Mouse (Mus musculus) midbrain, embryonic 14.5 days (tissue): ENCODE results near the gene Ak1. TPM values are rescaled to one million over a fixed set of nuclear protein-coding genes. Genes with fewer than 3 reads are reported as not detected.

Experiments
- ATAC-seq: fragments of 200-750 bp; cut with Nextera tagmentation; 2 replicates; pipeline ENCODE4 v1.8.0; 2017; ENCODE audit warnings: moderate number of reproducible peaks, moderate library complexity; ENCODE audit not compliant: low FRiP score, low TSS enrichment
- DNase-seq: peaks from one replicate; pipeline ENCODE4 v3.0.0-alpha.2; 2015
- H3K27ac ChIP-seq: fragments of 300-500 bp; sonication (generic); replicated peaks from 2 replicates; pipeline ENCODE4 v1.5.1; 2014; ENCODE audit warnings: mild to moderate bottlenecking, low read depth, low read length, moderate library complexity
- H3K27me3 ChIP-seq: fragments of 300-500 bp; sonication (generic); 2 replicates; pipeline ENCODE4 v1.6.1; 2014; ENCODE audit warnings: low read length, control low read depth, mixed read lengths; ENCODE audit not compliant: control insufficient read depth, insufficient read depth
- H3K36me3 ChIP-seq: fragments of 300-500 bp; sonication (generic); 2 replicates; pipeline ENCODE4 v1.6.1; 2014; ENCODE audit warnings: low read length, control low read depth; ENCODE audit not compliant: control insufficient read depth, insufficient read depth
- H3K4me1 ChIP-seq: fragments of 300-500 bp; sonication (generic); 2 replicates; pipeline ENCODE4 v1.6.1; 2014; ENCODE audit warnings: mild to moderate bottlenecking, antibody characterized with exemption, low read length, control low read depth; ENCODE audit not compliant: control insufficient read depth, insufficient read depth
- H3K4me2 ChIP-seq: fragments of 300-500 bp; sonication (generic); 2 replicates; pipeline ENCODE4 v1.6.1; 2014; ENCODE audit warnings: mild to moderate bottlenecking, low read length, moderate library complexity
- H3K4me3 ChIP-seq: fragments of 300-500 bp; sonication (generic); replicated peaks from 2 replicates; pipeline ENCODE4 v1.5.1; 2014; ENCODE audit warnings: low read depth, low read length
- H3K9ac ChIP-seq: fragments of 300-500 bp; sonication (generic); replicated peaks from 2 replicates; pipeline ENCODE4 v1.6.1; 2014; ENCODE audit warnings: mild to moderate bottlenecking, low read length, moderate library complexity
- H3K9me3 ChIP-seq: fragments of 300-500 bp; sonication (generic); 2 replicates; pipeline ENCODE4 v1.6.1; 2016; ENCODE audit warnings: low read length, control low read depth, mixed read lengths; ENCODE audit not compliant: control insufficient read depth
- WGBS: fragments of 180-500 bp; shearing (Covaris S2); extraction: QIAGEN DNeasy Blood & Tissue Kit; methylation state at CpG from one replicate; pipeline ENCODE4 v1.1.7; 2014; 5-methylcytosine and 5-hydroxymethylcytosine counted together
- polyA plus RNA-seq: library from polyadenylated mRNA; unstranded; fragments of >200 nt; fragmentation: Nextera tagmentation; extraction: Ambion mirVana; gene quantifications from 2 replicates; pipeline ENCODE4 v1.2.1, GENCODE M21; 2014

Ak1 gene
- polyA plus RNA-seq, 1 experiment from 2014 or later, result 69.2 TPM

- Histone ChIP-seq H3K4me1 (peaks cover 8% of the 10 kb centered on the region; the same call in 1 of the 2 replicates), H3K36me3 (no peaks in the 10 kb centered on the region), H3K9me3 (no peaks in the 10 kb centered on the region), H3K27ac (no peak overlapping the region), H3K27me3 (no peaks in the 10 kb centered on the region), H3K4me3 (peak overlapping the region; percentile 71), H3K4me2 (peak overlapping the region; percentile 86), H3K9ac (peak overlapping the region; percentile 77)
- 11% methylated on average over 48 of the region's 55 CpGs for WGBS
- DNase-seq (peak; percentile 91), ATAC-seq (peak; percentile 75)
Measured at GRCm38 (mm10) chr2:32606161-32607142, 15.1 kb upstream of the Ak1 start.

- peak overlapping the region; percentile 77 for H3K9ac ChIP-seq
- H3K9me3 ChIP-seq, result no peaks in the 10 kb centered on the region
- ATAC-seq (peak; percentile 34), DNase-seq (peak; percentile 55)
- H3K27me3 ChIP-seq, result no peaks in the 10 kb centered on the region
- WGBS, result 6% methylated on average over 34 of the region's 34 CpGs
- no peak overlapping the region for H3K27ac ChIP-seq
- H3K4me2 ChIP-seq, result peak overlapping the region; percentile 86
- no peaks in the 10 kb centered on the region for H3K36me3 ChIP-seq
- H3K4me1 ChIP-seq, result peaks cover 7% of the 10 kb centered on the region; the same call in 1 of the 2 replicates
- peak overlapping the region; percentile 71 for H3K4me3 ChIP-seq
Measured at GRCm38 (mm10) chr2:32607262-32607947, 14.2 kb upstream of the Ak1 start.

GRCm38 (mm10) chr2:32608141-32608777, 13.3 kb upstream of the Ak1 start:
- peak; percentile 39 for DNase-seq
- H3K36me3 ChIP-seq, result no peaks in the 10 kb centered on the region
- H3K27me3 ChIP-seq, result no peaks in the 10 kb centered on the region
- H3K4me1 ChIP-seq, result peaks cover 5% of the 10 kb centered on the region; the same call in 1 of the 2 replicates
- no peaks in the 10 kb centered on the region for H3K9me3 ChIP-seq
- peak overlapping the region; percentile 86 for H3K4me2 ChIP-seq
- H3K27ac ChIP-seq, result no peak overlapping the region
- 8% methylated on average over 25 of the region's 25 CpGs for WGBS
- no peak overlapping the region for H3K4me3 ChIP-seq
- H3K9ac ChIP-seq, result no peak overlapping the region; the same call in 1 of the 2 replicates
- ATAC-seq, result peak; percentile 46; the same call in 1 of the 2 replicates

- H3K36me3 ChIP-seq, result no peaks in the 10 kb centered on the region
- no peak overlapping the region for H3K4me3 ChIP-seq
- no peak overlapping the region for H3K27ac ChIP-seq
- H3K9ac ChIP-seq, result no peak overlapping the region; the same call in 1 of the 2 replicates
- no peaks in the 10 kb centered on the region for H3K27me3 ChIP-seq
- no peaks in the 10 kb centered on the region for H3K9me3 ChIP-seq
- WGBS, result 45% methylated on average over 18 of the region's 18 CpGs
- peaks cover 5% of the 10 kb centered on the region; the same call in 1 of the 2 replicates for H3K4me1 ChIP-seq
- ATAC-seq (no peak), DNase-seq (no peak)
- H3K4me2 ChIP-seq, result peak overlapping the region; percentile 86
Measured at GRCm38 (mm10) chr2:32608778-32609435, 12.7 kb upstream of the Ak1 start.

GRCm38 (mm10) chr2:32610610-32611229, 10.8 kb upstream of the Ak1 start:
- H3K4me1 ChIP-seq, result peaks cover 5% of the 10 kb centered on the region; the same call in 1 of the 2 replicates
- H3K27ac ChIP-seq, result no peak overlapping the region
- H3K4me3 ChIP-seq, result peak overlapping the region; percentile 23
- H3K9me3 ChIP-seq, result no peaks in the 10 kb centered on the region
- peak overlapping the region; percentile 44 for H3K4me2 ChIP-seq
- DNase-seq (peak; percentile 60), ATAC-seq (no peak)
- no peaks in the 10 kb centered on the region for H3K27me3 ChIP-seq
- no peaks in the 10 kb centered on the region; the same call in 1 of the 2 replicates for H3K36me3 ChIP-seq
- 18% methylated on average over 23 of the region's 23 CpGs for WGBS
- no peak overlapping the region for H3K9ac ChIP-seq

GRCm38 (mm10) chr2:32612274-32612673, 9.3 kb upstream of the Ak1 start:
- Histone ChIP-seq H3K4me1 (peaks cover 5% of the 10 kb centered on the region; the same call in 1 of the 2 replicates), H3K9me3 (no peaks in the 10 kb centered on the region), H3K27me3 (no peaks in the 10 kb centered on the region), H3K4me3 (no peak overlapping the region), H3K36me3 (no peaks in the 10 kb centered on the region; the same call in 1 of the 2 replicates), H3K9ac (no peak overlapping the region), H3K4me2 (no peak overlapping the region), H3K27ac (no peak overlapping the region)
- DNase-seq, result no peak
- WGBS, result 70% methylated on average over 26 of the region's 26 CpGs
- ATAC-seq, result no peak

- no peaks in the 10 kb centered on the region for H3K27me3 ChIP-seq
- no peak overlapping the region for H3K27ac ChIP-seq
- 100% methylated on average over 1 of the region's 1 CpGs for WGBS
- DNase-seq (no peak), ATAC-seq (no peak)
- peaks cover 14% of the 10 kb centered on the region; the same call in 1 of the 2 replicates for H3K4me1 ChIP-seq
- H3K9me3 ChIP-seq, result no peaks in the 10 kb centered on the region
- no peak overlapping the region for H3K9ac ChIP-seq
- no peak overlapping the region for H3K4me3 ChIP-seq
- no peak overlapping the region for H3K4me2 ChIP-seq
- no peaks in the 10 kb centered on the region; the same call in 1 of the 2 replicates for H3K36me3 ChIP-seq
Measured at GRCm38 (mm10) chr2:32617109-32617508, 4.4 kb upstream of the Ak1 start.
